Mouse (Mus musculus) olfactory bulb, adult 2 months (tissue): Measurements from ENCODE around the gene Rnf10.

Experiments used
- CTCF ChIP-seq: fragments of 200-500 bp; IDR thresholded peaks from 2 replicates; pipeline ENCODE4 v1.5.1; 2012; ENCODE audit warnings: low read depth, mild to moderate bottlenecking, low read length, moderate library complexity; ENCODE audit not compliant: insufficient read depth
- POLR2A ChIP-seq: fragments of 200-500 bp; IDR thresholded peaks from 2 replicates; pipeline ENCODE4 v1.6.1; 2012; ENCODE audit warnings: mild to moderate bottlenecking, low read depth, low read length, moderate library complexity; ENCODE audit not compliant: insufficient read depth

- no peak for TF ChIP-seq POLR2A
- no peak for TF ChIP-seq CTCF
Observed at GRCm38 (mm10) chr5:115222485-115222884, 50.2 kb downstream of the Rnf10 start.
